Mouse (Mus musculus): ENCODE data around the gene Mindy4b-ps.
"Not testable (repeated sequence)": the region's sequence is repeated elsewhere in the genome, so short reads cannot be mapped to it uniquely, and the experiment has no call there.

The Mindy4b-ps gene

GRCm38 (mm10) chr3:58822211-58822610 lies at the start of gene Mindy4b-ps:
TSS of gene Mindy4b-ps (minus strand) at chr3:58822311.
- no peak for DNase-seq (ENCODE audit: extremely low spot score)

- DNase-seq (ENCODE audit: extremely low spot score): not testable (repeated sequence)
Measured at GRCm38 (mm10) chr3:58871882-58872281, 49.8 kb upstream of the Mindy4b-ps start.

GRCm38 (mm10) chr3:58865690-58866089 lies 43.6 kb upstream of the Mindy4b-ps start:
- no peak for DNase-seq (ENCODE audit: extremely low spot score)

DNA sequence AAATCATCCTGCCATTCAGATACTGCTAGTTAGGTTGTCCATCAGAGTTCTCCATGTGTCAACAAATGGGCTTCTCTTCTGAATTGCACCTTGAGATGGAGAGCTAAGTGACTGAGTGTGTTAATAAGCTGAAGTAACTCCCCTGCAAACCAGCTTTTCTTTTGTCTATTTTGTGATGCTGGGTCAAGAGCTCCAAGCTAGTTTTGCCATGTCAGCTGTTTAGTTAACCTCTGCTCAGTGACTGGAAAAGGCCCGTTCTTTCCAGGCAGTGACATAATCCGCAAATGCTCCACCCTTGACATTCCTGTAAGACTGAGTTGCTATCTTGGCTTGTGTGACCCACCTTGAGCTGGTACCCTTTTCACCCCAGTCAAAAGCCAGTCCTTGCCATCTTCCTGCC lies 40.9 kb upstream of the Mindy4b-ps start:
- no peak for DNase-seq (ENCODE audit: extremely low spot score)

GRCm38 (mm10) chr3:58843415-58843814 lies 21.3 kb upstream of the Mindy4b-ps start:
- DNase-seq (ENCODE audit: extremely low spot score): peak; percentile 14

- no peak for DNase-seq (ENCODE audit: extremely low spot score)
Measured at GRCm38 (mm10) chr3:58833442-58834160, 11.5 kb upstream of the Mindy4b-ps start.

GRCm38 (mm10) chr3:58832888-58833287 lies 10.8 kb upstream of the Mindy4b-ps start:
- DNase-seq (ENCODE audit: extremely low spot score): no peak

- no peak for DNase-seq (ENCODE audit: extremely low spot score)
Measured at GRCm38 (mm10) chr3:58831586-58831985, 9.5 kb upstream of the Mindy4b-ps start.

GRCm38 (mm10) chr3:58829926-58830325 lies 7.8 kb upstream of the Mindy4b-ps start:
- no peak for DNase-seq (ENCODE audit: extremely low spot score)

GRCm38 (mm10) chr3:58828366-58829153 lies 6.4 kb upstream of the Mindy4b-ps start:
- DNase-seq (ENCODE audit: extremely low spot score): no peak

GRCm38 (mm10) chr3:58826266-58826665 lies 4.2 kb upstream of the Mindy4b-ps start:
- peak; percentile 71 for DNase-seq (ENCODE audit: extremely low spot score)

GRCm38 (mm10) chr3:58817337-58817736 lies 4.8 kb downstream of the Mindy4b-ps start:
- DNase-seq (ENCODE audit: extremely low spot score): no peak

DNA sequence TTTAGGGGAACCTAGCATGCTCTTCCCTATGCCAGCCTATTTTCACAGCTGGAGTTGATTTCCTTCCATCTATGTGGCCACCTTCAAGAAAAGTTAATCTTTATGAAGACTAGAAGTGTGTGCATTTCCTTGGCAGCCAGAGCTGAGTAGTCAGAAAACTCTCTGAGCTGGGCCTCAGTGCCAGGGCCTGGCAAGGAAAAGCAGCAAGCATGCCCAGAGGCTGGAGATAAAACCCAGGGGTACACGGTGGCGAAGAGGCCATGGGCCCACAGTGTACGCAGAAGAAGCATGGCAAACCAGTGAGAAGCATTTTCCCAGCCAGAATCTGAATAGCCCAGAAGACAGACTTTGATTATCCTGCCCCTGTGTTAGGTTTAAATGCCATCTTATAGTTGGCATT lies 7.9 kb downstream of the Mindy4b-ps start:
- no peak for DNase-seq (ENCODE audit: extremely low spot score)

DNA sequence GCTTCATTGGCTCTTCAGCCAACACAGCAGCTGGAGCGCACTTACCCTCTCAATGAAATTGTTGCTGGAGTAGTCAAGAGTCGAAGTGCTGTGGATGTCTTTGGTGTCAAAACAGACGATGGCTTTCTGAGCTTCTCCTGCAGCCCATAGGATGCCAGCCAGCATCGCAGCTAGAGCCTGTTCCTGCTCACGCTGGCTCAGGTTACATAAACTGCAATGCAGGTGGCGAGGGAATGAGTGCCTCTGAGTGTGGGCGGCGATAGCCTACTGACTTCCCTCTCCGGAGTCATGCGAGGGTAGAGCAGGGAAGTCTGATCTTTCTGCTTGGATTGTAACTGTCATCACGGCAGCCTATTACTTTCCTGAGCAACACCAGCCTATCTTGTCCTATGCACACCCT lies 11.8 kb downstream of the Mindy4b-ps start:
- DNase-seq (ENCODE audit: extremely low spot score): no peak

GRCm38 (mm10) chr3:58809111-58809915 lies 12.8 kb downstream of the Mindy4b-ps start:
- DNase-seq (ENCODE audit: extremely low spot score): no peak

DNA sequence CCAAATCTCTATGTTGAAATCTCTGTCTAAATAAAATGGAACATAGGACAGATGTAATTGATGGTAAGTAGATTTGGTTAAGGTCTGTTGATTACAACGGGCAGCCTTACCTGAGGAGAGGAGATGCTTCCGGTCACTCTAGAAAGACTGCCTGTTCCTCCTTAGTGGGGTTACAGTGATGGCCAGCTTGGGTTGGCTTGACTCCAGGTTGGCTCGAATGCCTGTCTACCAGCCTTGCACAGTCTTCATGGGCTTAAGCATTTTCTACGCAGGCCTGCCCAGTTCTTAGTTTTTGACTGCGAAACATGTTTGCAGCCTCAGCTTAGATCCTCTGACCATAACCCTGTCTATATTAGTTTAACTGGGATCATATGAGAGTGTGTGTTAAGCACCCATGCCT lies 13.5 kb downstream of the Mindy4b-ps start:
- no peak for DNase-seq (ENCODE audit: extremely low spot score)

DNA sequence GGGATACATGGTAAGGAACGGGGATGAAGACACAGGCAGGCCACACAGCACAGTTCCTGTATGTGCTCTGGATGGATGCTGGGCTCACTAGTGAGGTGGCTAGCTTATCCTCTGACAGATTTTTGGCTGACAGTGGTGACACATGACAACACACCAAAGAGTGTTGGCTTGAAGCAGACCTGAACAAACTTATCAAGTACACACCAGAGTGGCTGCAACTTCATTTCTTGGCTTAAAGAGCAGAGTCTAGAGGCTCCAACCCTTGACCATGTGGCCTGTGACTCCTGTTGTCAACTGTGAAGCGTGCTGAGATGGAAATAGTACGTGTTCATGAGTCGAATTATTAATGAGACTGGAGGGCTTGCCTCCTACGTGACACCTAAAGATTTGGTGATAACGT lies 17.4 kb downstream of the Mindy4b-ps start:
- DNase-seq (ENCODE audit: extremely low spot score): no peak

- no peak for DNase-seq (ENCODE audit: extremely low spot score)
Measured at GRCm38 (mm10) chr3:58798676-58799075, 23.4 kb downstream of the Mindy4b-ps start.

GRCm38 (mm10) chr3:58798245-58798644 lies 23.9 kb downstream of the Mindy4b-ps start:
- no peak for DNase-seq (ENCODE audit: extremely low spot score)

- no peak for DNase-seq (ENCODE audit: extremely low spot score)
Measured at GRCm38 (mm10) chr3:58789473-58789872, 32.6 kb downstream of the Mindy4b-ps start.

GRCm38 (mm10) chr3:58789033-58789432 lies 33.1 kb downstream of the Mindy4b-ps start:
- DNase-seq (ENCODE audit: extremely low spot score): no peak

DNA sequence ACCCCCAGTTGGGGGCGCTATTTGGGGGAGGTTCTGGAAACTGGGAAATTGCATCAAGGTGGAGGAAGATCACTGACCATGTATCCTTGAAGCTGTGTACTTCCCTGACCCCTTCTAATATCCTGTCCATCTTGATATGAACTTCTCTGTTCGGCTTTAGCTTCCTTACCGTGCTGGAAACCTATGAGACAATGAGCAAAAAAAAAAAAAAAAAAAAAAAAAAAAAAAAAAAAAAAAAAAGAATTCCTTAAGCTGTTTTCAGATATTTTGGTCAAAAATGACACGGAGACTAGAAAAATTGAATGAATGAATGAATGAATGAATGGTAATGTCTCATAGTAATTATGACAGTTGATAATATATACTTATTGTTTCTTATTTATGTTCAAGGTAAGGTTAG lies 35.6 kb downstream of the Mindy4b-ps start:
- DNase-seq (ENCODE audit: extremely low spot score): no peak
